Mouse (Mus musculus): ENCODE results near the gene Pacsin1.

DNA sequence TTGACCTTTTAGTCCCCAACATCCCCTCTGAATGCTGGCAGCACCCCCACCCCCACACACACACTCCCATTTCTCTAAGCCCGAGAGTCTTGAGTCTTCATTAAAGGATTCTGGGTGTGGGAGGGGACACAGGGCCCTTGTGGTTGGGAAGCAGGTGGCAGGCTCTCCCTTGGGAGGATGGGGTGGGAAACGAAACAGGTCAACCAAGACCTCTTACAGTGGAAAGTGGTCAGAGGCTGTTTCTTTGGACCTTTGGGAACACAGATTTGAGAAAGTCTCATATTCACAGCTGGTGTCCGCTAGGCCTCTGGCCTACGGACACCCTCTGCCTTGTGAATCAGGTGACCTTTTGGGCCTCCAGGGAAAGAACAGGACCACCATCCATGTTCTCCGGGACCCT lies 54.3 kb downstream of the Pacsin1 start:
- TF ChIP-seq GATA1 (IDR thresholded peaks at IDR 0.05; ENCODE audit: low read length), result no peak
- no peak for TF ChIP-seq TAL1 (IDR thresholded peaks at IDR 0.05; ENCODE audit: low read length)
